Mouse (Mus musculus) neutrophil, adult 5-6 weeks (primary cell): ENCODE data around the gene Il25. TPM values are rescaled to one million over a fixed set of nuclear protein-coding genes. Genes with fewer than 3 reads are reported as not detected.

Source experiments
- ATAC-seq: fragments of 151-379, 151-347 bp; 2 replicates; pipeline ENCODE4 v1.8.0; 2017; ENCODE audit warnings: mild to moderate bottlenecking, moderate TSS enrichment; ENCODE audit not compliant: insufficient number of reproducible peaks, poor library complexity, low FRiP score, severe bottlenecking; ENCODE audit errors: extremely low read depth
- total RNA-seq: library from RNA; stranded (forward); fragments of 200-1000 nt; gene quantifications from 2 replicates; pipeline ENCODE4 v1.2.3, GENCODE M21; 2017

The Il25 gene
- not detected in 2 replicates for total RNA-seq

DNA sequence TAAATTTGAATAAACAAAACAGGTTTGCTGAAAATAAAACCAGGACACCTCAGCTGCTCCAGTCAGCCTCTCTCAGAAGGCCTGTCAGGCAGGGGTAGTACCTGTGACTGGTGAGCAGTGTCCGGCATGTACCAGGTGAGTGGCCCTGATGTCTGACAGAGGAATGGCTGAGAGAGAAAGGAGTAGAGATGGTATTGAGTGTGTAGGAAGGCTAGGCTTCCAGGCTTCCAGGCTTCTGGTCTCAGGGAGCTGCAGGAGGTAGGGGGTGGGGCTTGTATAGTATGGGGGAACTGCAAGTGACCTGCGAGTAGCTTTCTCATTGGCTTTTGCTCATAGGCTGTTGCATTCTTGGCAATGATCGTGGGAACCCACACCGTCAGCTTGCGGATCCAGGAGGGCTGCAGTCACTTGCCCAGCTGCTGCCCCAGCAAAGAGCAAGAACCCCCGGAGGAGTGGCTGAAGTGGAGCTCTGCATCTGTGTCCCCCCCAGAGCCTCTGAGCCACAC lies at the start of gene Il25:
Il25 (plus strand) TSS at position 51 of the 506 bp plus-strand sequence.
- ATAC-seq = no peak

DNA sequence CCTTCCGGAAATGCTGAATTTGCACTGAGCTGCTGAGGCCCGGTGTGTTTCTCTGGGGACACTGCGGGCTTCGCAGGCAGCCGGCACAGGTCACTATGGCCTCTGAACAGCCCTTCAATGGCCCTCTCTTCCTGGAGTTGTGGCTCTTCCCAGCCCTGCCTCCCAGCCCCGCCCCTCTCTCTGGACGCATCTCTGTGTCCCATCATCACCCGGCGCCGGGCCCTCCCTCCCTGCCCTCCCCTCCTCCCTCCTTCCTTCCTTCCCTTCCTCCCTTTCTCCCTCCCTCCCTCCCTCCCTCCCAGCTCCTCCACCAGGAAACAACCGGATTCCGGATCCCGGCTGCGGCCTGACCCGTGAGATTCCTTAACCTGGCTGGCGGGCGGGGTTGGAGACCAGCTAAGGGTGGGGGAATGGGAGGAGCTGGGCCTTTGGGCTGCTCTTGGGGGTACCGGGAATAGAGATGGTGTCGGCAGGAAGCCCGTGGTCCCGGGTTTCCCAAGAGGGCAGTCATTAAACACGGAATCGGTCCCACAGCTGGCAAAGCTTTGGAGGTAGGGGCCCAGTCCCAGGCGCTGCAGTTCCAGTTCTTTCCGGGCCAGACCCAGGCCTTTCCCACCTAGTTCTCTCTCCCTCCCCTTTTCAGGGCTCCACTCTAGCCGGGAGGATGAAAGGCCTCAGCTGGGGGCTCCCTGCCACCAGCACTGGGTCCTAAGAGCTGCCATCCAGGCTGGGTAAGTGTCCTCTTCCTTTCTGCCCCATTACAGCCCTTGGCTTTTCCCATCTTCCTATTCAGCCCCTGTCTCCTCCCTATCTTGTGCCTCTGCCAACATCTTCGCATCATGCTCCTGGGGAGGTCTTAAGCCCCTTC lies 49.1 kb upstream of the Il25 start, which contains the start of the genes Bcl2l2 and Gm20521:
Bcl2l2 (plus strand) TSS at position 224 of the 868 bp plus-strand sequence.
Gm20521 (plus strand) TSS at position 288 of the 868 bp plus-strand sequence.
- no peak for ATAC-seq

DNA sequence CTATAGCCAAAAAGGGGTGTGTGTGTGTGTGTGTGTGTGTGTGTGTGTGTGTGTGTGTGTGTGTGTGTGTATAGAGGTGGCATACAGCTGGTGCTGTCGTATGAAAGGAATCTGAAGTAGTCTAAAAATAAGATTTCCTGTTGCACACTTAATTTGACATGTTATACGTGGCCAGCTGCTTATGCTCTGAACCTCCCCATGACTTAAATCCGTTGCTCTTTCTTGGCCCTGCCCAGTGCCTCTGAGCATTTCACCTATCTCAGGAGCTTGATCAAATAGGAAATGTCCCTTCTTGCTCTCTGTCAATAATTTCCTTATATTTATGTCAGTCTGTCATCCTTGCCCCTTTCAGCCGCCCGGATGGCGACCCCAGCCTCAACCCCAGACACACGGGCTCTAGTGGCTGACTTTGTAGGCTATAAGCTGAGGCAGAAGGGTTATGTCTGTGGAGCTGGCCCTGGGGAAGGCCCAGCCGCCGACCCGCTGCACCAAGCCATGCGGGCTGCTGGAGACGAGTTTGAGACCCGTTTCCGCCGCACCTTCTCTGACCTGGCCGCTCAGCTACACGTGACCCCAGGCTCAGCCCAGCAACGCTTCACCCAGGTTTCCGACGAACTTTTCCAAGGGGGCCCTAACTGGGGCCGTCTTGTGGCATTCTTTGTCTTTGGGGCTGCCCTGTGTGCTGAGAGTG lies 48.3 kb upstream of the Il25 start:
- ATAC-seq = no peak

DNA sequence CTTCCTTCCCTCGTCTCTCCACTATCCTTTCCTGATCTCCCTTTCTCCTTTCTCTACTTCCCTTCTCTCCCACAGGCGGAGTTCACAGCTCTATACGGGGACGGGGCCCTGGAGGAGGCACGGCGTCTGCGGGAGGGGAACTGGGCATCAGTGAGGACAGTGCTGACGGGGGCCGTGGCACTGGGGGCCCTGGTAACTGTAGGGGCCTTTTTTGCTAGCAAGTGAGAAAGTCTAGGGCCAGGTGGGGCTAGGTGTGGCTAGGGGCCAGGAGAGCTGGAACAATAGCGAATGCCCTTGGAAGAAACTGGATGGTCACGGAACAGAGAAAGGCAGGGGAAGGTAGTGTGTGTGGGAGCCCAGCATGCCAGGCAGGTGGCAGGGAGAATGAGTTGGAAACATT lies 47.2 kb upstream of the Il25 start:
- ATAC-seq = no peak

DNA sequence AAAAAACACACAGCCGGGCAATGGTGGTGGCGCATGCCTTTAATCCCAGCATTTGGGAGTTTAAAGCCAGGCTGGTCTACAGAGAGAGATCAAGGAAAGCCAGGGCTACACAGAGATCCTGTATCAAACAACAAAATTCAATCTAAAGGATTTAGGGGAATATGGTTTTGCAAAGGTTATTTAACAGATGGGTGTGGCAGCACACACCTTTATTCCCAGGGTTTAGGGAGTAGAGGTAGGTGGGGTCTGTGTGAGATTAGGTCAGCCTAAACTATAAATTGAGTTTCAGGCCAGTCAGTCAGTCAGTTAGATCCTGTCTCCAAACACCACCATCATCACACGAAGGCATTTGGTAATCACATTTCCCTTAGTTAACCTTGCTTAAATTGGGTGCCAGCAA lies 40.3 kb upstream of the Il25 start, which contains the start of gene Pabpn1:
Pabpn1 (plus strand) TSS at position 301 of the 400 bp plus-strand sequence.
- ATAC-seq = no peak

DNA sequence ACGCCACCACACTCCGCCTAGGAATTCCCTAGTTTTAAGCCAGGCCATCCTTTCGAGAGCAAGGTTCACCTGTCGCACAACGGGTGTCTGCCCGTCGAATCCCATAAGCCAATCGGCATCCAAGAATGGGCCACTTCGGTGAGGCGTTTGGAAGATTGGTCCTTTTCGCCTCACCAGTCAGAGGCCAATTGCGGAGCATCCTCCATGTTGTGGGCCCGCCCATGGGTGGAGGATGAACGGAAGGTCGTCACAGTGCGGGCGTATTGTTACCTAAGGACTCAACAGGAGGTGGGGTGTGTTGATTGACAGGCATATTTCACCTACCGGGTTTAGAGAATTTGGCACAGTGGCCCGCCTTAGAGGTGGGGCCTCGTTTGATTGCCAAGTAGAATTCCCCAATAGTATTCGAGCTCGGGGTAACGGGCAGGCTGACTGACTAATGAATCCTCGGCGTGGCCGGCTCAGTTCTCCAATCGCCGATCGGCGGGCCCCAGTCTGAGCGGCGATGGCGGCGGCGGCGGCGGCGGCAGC lies 38.8 kb upstream of the Il25 start:
- ATAC-seq = peak; percentile 96

DNA sequence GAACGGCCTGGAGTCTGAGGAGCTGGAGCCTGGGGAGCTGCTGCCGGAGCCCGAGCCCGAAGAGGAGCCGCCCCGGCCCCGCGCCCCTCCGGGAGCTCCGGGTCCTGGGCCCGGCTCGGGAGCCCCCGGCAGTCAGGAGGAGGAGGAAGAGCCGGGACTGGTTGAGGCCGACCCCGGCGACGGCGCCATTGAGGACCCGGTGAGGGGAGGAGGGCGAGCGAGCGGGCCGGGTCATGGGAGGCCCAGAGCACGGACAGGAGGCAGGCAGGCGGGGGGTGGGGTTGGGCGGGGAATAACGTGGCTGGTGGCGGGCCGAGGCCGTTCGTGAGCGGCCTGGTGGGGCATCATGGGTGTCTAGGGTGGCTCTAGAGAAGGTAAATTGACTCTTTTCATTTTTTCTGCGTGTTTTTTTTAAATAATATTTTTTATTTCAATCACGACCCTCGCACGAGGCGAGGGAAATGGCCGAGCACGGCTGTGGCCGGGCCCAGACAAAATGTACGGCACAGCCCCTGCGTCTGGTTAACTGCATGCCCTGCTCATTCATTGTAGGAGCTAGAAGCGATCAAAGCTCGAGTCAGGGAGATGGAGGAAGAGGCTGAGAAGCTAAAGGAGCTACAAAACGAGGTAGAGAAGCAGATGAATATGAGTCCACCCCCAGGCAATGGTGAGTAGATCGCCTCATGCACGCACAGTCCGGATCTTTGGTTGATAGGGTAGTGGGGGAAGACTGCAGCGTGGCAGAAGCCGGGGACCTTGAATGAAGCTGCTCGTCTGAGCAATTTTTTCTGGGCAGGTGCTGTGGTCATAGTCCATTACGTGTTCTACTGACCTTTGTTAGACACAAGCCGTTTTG lies 38.0 kb upstream of the Il25 start:
- ATAC-seq = no peak

DNA sequence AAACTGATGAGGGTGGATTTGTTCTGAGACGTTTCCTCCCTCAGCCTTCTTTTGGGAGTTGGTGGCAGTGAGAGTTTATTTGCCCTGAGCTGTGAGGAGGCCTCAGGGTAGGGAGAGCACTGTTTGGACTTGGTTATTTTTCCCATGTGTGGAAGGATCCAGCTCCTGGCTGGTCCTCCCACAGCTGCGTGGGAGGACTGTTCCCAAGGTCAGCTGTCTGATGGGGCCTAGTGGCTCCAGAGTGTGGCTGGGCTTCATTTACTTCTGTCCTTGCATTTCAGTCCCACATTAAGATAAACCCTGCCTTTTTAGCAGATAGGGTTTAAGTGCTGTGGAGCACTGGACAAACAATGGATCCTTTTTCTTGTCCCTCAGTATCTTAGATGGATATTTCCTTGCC lies 35.0 kb upstream of the Il25 start:
- no peak for ATAC-seq

DNA sequence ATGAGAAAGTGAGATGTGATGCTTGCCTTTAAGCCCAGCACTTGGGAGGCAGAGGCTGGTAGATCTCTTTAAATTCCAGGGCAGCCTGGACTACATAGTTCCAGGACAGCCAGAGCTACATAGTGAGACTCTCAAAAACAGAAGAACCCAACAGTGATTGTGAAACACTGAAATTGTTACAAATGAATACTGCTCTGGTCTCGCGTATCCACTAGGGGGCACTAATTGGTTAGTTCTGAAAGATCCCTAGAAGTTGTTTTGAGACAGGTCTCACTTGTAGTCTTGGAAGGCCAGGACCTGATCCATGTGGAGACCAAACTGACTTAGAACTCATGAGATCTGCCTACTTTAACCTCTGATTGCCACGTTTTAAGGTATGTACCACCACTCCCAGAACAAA lies 32.1 kb upstream of the Il25 start:
- peak; percentile 86 for ATAC-seq

DNA sequence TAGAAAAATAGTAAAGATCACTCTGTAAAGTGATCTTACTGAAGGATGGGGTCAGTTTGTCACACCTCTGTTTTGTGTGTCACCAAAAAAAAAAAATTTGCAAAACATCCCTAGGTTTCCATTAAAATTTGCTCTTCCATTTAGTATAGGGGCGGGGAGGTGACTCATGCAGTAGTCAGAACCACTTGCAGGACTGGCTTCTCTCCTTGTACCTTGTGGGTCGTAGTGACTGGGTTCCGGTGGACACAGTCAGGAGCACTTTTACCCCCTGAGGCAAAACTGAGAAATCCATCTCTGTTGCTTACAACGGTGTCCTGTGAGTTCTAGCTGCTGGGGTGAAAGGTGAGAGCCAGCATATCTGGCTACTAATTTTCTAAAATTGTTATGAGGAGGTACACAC lies 28.9 kb upstream of the Il25 start:
- ATAC-seq = no peak

DNA sequence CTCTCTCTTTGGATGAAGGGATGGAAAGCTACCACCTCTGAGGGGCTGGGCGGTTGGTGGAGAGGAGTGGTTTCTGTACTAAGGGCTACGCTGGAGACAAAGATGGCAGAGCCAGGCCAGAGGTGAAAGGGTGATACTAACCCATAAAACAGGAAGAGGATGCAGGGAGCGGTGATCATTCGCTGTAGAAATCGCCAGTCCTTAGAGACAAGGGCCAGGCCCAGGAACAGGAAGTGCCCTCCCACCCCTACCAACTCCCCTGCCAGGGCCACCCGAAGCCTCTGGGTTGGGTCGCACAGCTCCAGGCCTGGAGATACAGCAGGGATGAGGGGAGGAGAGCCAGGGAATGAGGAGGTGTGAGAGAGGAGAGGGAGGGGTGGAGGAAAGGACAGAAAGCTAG lies 23.8 kb upstream of the Il25 start:
- no peak for ATAC-seq

DNA sequence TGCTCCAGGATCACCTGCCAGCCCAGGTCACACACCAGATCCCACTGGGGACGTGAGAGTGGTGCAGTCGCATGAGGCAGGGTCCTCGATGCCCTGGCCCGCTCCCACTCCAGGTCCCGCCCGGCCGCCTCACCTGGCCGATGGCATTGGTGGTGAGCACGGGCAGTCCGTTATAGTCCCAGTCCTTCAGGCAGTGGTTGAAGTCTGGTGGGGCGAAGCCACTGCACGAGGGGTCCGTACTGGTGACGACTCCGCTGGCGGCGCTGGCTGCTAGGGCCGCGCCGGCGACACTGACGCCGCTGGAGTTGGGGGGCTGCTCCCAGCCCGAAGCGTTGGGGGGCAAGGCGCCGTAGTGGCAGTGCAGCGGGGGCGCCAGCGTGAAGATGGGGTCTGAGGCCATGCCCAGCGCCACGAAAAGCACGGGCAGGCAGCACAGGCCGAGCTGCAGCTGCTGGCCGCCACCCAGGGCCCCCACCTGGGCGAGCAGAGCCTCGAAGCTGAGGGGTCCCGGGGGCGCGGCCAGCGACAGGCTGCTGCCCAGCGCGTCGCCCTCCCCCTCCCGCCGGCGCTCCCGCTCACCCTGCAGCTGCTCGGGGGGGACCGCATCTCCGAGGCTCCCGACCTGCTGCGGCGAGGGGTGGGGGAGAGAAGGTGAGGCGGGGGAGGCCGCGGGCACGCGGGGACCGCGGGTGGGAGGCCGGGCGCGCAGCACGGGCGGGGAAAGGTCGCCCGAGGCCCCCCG lies 20.2 kb upstream of the Il25 start:
- no peak for ATAC-seq

DNA sequence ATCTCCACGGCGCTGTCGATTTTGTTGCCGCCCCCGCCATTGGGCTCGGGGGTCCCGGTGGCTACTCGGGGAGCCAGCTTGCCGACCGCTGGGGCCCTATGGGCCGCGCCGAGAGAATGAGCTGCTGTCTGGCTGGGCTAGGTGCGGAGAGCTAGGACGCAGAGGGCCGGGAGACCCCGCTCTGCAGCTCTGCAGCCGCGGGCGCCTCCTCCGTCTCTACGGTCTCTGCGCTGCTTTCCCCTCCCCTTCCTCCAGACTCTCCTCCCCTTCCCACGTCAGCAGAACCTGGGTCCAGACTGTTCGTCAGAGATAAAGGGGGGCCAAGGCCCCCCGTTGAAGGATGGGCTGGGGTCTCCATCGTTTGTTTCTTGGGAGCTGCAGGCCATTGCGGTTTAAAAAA lies 19.6 kb upstream of the Il25 start, which contains the start of gene Slc22a17:
Slc22a17 (minus strand) TSS at position 247 of the 400 bp plus-strand sequence.
- peak; percentile 30; the same call in 1 of the 2 replicates for ATAC-seq

DNA sequence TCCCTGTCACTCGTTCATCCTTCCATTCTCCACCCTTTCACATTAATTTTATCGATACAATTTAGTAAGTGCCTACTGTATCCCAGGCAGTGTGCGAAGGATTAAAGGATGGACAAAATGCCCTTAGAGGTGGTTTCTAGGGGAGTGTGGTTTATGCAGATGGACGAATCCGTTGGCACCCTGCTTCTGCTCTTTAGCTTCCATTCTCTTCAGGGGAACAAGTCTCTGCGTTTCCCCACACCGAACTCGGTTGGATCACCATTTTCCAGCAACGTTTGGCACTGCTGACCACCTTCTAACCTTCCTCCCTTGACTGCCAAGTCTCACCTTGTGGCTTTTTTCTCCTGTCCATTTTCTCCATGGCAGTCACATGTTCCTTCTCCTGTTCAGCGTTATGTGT lies 19.2 kb upstream of the Il25 start:
- no peak for ATAC-seq

DNA sequence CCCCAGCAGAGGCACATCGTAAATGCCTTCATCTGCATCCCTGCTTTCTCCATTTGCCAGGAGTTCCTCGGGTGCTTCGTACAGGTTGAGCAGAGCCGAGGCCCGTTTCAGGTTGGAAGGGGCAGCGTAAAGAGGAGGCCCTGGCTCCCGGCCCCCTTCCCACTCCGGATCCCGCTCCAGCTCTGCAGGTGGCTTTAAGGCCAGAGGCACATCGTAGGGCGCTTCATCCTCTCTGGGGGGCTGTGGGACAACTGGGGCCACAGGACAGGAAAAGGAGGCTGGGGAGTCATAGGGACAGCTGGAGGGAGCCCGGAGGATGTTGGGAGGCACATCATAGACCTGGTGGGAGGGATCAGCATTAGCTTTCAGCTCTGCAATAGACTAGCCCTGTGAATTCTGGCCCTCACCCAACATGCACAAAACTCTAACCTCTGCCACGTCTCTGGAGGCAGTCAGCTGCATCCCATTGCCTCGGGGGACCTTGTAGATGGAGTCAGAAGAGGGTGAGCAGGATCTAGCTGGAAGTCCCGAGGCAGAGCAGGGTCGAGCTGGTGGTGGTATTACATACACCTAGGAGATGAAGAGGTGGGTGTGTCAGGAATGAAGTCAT lies 12.3 kb upstream of the Il25 start:
- no peak for ATAC-seq

DNA sequence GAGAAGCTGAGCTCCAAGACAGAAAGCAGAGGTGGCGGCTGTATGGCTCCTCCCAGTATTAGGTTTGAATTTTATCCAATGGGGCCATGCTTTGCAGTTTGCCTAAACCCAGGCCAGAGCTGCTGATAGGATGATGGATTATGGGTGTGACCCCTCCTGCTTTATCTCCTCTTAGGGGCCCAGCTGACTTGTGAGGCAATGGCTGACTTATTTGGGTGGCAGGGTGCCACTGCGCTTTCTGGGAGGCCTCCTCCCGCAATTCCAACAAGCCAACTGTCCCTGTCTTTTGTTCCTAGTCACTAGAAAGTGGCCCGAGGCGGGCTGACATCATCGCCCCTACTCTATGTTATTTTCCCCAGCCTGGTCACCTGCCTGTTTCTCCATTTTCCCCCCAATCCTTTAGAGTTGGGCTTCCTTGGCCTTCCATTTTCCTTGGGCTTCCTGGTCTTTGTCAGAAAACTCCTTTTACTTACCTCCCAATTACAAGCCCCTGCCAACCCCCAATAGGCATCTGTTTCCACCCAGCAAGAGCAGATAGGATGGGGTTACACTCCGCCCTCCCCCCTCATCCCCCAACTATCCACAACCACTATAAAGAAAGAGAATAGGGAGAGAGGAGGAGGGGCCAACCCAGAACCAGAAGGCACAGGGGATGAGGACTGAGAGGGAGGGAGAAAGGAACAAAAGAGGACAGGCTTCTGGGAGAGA lies 7.7 kb upstream of the Il25 start:
- no peak for ATAC-seq
